Mouse (Mus musculus): ENCODE results near the gene Aqr.

Gene Aqr

DNA sequence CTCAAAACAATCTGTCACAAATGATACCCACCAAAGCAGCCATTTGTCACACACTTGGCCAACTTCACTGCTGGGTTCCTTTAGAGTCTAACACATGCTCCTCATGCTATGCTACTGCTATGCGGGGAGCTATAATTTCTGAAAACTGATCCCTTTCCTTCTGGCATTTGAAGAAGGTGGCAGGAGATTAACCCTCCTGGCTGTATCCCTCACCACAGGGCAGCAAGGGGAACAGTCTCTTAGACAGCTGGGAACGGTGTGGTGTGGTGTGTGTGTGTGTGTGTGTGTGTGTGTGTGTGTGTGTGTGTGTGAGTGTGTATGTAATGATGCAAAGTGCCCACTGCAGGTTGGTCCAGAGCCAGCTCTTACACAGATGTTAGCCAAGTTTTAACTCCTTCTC is 51.0 kb downstream of the Aqr start:
- DNase-seq (ENCODE audit: low spot score) = no peak

DNA sequence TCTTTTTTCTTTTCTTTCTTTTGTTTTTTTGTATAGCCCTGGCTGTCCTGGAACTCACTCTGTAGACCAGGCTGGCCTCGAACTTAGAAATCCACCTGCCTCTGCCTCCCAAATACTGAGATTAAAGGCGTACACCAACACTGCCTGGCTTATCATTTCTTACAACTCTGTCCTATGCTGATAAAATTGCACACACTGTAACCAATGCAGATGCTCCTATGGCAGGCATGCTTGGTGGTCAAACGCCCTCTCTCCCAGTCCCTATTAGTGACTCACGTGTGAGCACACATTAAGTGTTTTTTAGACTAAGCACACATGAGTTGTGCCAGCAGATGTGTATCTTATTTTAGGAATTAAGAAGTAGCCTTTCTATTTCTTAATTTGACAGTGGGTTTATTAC is 53.5 kb downstream of the Aqr start:
- DNase-seq (ENCODE audit: low spot score) = no peak

DNA sequence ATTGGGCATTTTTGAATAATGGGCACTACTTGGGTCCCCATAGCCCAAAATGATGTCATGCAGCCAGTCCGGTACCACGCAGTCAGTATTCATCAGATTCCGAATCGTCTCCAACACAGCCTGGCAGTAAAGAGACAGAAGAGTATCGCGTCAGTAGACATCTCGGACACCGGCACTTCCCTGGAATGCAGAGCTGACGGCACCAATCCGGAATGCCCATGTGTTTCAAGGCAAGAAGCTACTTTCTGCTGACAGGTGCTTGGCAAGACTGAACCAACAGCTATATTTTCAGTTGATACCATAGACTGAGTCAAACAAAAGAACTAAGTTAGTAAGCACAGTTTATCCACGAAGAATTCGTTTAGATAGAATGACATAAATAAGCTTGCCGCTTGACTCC is 56.2 kb downstream of the Aqr start:
- DNase-seq (ENCODE audit: low spot score) = no peak

DNA sequence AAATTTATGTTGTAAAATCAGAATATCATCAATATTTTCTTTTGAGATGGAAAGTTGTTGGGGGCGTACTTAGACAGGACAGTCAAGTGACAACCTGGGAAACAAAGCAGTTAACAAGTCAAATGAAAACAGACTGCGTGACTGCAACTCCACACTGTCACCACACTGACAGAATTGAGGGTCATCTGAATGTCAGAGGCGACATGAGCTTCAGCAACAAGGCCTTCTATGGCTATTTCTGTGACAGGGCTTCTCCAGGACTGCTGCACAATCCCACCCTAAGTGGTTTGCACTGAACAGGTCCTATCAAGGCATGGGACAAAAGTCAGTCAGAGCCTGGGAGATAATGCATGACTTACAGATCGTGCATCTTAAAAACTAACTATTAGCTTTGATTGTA is 63.5 kb downstream of the Aqr start:
- DNase-seq (ENCODE audit: low spot score) = no peak

DNA sequence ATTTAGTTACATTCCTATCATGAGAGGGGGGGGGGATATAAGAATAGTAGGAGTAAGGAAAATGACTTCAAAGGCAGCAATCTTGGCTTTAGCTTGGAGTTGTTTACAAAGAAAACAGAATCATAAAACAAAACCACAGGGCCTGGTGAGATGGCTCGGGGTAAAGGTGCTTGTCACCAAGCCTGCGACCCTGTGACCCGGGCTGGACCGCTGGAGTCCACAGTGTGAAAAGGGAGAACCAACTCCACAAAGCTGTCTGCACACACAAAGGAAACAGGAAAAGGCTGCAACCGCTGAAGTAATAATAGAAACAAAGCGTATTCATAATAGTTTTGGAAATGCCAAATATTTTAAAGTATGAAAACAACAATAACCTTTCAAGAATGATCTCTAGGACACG is 67.4 kb downstream of the Aqr start:
- DNase-seq (ENCODE audit: low spot score) = no peak

DNA sequence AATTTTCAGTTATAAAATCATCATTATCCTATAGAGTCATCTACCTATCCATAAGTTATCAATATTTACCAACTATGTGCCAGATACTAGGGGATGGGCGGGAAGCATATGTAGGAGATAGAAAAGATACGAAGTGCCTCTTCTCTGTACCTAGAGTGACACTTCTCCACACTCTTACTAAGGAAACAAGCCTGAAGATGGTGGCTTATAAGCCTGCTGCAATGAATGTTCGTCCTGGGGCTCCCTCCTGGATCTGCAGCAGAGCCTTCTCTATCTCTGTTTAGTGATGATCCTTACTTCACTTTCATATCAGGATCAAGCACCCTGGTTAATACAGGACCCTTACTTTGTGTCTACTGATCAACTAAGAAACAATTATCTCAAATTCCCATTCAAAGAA is 69.2 kb downstream of the Aqr start:
- DNase-seq (ENCODE audit: low spot score) = no peak

DNA sequence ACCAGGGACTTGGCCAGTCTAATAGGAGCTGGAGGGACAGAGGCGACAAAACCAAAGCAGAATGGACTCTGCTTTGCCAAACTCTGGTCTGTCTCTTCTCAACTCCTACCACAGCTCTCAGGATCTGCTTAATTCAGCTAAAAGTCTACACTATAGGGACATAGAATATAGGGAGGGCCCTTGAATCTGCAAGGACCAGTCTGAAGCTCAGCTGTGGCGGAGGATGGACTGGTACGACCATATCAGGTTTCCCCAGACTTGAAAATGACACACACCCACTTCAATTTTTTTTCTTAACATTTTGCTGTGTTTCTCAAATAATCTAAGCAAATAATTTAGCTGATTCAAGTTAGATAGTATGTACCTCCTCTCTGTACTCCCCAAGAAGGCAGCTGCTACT is 69.6 kb downstream of the Aqr start:
- DNase-seq (ENCODE audit: low spot score) = no peak

DNA sequence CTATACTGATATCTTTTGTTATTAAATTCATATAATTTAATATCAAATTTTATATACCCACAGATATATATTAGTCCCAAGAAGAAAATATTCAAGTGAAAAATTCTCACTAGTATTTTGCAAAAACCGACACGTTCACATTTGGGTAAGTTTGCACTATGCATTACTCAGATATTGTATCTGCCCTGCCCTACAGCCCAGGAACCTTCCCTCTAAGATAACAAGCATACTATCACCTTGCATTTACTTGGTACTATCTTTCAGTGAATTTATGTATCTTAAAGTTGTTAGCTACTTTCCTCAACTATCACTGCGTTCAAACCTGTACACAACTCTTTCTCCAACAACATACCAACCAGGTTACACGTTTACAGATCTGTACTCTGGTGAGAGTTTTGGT is 71.3 kb downstream of the Aqr start:
- DNase-seq (ENCODE audit: low spot score) = no peak

DNA sequence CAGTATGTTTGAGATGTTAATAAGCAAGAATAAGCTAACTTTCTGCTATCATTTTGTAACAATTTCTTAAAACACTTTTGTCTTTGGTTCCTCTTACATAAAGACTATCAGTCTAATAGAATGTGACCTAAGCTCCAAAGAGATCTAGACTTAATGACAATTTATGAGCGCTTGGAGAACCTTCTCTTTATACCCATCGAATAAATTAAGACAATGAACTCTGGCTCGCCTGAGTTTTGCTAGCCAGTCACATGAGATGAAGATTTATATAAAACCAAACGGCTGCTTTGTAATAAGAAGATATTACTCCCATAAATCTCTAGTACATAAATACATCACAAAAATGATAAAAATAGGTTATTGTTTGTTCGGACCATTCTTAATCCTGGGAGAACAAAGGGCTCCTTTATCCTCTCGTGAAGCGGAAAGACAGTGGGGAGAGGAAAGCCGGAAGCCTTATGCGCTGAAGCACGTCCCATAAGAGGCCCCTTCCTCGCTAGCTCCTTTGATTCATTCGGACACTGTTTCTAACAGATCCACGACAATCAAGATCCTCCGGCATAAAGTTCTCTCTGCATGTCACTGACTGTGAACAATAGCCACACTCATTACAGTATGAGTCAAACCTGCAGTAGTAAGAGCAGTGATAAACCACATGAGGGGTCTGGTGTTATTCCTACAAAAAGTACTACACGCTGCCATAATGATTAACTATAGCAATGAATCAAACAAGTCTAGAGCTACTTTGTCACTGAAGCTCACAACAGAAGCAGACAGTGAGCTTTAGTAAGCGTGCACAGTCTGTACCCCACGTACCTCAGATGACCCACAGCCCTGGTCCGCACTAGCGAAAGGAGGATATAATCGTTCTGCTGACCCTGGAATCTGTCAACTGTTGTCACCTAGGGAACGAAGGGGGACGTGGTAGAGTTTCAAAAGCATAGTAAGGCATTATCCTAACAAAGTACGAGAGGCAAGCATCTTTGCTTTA is 79.2 kb downstream of the Aqr start:
- peak; percentile 36 for DNase-seq (ENCODE audit: low spot score)

DNA sequence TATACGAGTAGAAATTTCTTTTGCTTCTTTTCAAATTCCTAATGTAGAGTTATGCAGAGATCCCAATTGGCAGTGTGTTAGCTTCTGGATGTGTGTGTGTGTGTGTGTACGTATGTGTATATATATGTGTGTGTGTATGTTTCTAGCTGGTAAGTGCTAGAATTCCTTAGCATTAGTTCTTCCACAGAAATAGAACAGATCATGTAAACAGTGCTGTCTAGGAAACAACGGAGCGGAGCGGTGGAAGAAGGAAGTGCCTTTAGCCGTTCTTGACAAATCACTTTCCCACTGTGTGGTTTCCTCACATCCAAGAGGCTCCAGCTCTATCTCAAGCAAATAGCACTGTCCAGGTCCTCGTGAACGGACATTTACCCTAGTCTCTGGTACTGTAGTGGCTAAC is 80.4 kb downstream of the Aqr start:
- no peak for DNase-seq (ENCODE audit: low spot score)

DNA sequence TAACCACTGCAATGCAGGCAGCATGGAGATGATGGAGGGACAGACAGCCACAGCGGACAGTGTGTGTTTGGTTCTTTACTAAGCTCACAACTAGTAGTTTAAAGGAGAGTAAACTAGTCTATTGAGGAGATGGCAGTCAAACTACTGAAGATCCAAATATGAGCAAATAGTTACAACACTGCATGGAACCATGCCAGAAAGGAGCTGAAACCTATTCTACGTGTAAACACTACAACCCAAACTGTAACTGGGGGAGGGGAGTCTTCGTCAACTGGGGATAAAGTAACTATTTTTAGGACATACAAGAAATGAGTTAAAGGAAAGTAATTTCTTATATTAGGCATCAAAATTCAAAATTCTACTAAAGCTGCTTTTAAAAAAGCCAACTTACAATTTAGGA is 84.4 kb downstream of the Aqr start:
- no peak for DNase-seq (ENCODE audit: low spot score)

DNA sequence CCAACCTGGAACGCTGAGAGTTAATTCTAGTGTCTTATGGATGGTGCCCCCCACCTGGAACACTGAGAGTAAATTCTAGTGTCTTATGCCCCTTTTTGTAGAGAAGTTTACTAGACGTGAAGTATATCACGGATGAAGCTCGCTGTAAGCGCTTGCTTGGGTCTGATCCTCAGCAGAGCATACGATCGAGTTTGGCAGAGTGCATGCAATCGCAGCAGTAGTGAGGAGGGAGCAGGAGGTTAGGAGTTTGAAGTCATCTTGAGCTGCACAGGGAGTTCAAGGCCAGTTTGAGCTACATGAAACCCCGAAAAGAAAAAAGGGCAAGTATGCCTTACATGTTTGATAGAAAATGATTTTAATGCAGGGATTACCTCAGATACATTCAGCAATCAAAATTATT is 86.0 kb downstream of the Aqr start:
- no peak for DNase-seq (ENCODE audit: low spot score)

DNA sequence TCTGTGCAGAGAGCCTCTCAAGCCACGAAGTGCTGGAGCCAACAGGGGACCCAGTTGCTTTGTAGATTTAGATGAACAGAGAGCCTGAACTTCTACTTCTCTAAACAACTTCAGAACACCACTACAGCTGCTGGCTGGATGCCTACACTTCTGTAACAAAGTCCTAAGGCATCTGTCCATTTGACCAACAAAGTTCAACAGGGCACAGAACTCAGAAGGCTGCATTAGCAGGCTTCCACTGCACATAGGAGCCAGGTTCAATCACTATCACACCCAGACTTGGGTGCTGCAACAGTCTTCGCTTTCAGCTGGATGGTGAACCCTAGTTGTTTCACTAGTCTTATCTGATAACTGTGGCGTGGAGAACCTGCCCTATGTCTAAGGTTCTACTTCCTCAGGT is 87.0 kb downstream of the Aqr start:
- DNase-seq (ENCODE audit: low spot score) = no peak

DNA sequence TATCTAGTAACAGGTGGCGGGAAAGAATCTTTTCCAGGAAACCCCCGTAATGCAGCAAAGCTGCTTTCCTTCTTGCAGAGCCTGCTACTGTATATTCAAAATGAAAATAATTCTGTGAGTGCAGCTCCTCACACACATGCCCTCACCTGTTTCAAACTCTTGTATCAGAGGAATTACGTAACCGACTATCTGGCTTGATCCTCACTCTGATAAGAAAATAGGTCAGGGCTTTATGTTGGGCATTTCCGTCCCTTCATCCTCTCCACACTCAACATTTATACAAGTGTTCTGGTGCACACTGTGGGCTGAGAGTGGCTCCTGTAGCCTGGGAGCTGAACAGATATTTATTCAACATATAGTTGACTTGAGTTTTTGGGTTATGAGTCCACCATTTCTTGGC is 87.7 kb downstream of the Aqr start:
- no peak for DNase-seq (ENCODE audit: low spot score)

DNA sequence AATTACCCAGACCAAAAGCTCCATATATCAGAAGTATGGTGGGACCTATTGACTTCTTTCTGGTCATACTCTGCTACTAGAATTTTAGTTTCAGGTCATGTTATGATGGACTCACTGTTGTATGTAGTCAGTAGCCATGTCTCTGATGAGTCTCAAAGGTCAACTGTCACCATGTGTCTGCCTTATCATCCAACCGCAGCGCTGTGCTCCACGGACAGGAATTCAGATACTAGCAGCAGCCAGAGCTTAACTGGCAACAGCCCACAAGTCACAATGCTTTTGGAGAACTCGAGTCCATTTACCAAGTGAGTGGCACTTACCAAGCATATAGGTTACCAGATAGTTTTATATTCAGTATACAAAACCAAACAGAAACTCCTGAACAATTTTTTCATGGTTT is 89.2 kb downstream of the Aqr start:
- DNase-seq (ENCODE audit: low spot score) = no peak

DNA sequence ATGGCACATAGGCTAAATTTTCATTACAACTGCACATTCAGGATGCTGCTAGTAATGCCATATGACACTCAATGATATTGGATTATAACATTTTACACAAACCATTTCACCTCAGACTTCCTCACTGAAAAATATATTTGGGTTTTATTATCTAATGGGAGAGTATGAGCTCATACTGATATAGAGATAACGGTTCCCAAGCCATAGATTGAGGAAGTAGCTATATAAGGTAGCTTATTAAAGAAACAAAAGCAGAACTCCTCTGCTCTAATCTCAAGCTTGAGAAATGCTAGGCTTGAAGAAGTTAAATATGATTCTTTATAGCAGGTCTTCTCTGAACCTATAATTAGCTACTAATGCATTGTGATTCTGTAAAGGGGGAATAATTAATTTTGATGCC is 90.3 kb downstream of the Aqr start:
- DNase-seq (ENCODE audit: low spot score) = no peak

DNA sequence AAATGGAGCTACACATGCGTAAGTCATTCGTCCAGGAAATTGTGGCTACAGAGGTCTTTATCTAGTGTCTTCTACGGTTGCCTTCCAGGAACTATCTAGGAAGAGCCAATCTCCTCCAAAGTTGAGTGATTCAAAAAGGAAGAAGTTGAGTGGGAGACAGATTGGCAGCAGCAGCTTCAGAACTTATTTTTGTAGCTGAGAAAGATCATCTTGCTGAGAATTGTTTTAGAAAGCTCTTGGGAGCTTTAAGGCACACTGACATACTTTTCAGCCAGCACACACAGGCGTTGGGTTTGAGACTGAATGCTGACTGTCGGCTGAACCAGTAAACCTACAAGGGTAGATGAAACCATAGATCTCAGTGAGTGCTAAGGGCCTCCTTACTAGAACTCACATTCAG is 91.5 kb downstream of the Aqr start:
- no peak for DNase-seq (ENCODE audit: low spot score)

DNA sequence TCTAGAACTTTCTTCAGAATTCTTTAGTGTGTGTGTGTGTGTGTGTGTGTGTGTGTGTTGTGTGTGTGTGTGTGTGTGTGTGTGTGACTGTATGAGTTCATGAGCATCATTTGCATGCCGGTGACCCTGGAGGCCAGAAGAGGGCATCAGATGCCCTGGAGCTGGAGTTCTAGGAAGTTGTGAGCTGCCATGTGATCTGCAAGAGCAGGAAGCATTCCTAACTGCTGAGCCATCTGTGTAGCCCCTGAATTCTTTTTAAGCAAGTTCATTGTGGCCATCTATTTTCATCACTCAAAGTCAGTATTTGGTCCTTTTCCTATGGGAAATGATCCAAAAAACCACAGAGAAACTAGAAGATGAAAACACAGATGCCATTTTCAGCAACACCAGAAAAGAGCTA is 92.1 kb downstream of the Aqr start:
- no peak for DNase-seq (ENCODE audit: low spot score)

DNA sequence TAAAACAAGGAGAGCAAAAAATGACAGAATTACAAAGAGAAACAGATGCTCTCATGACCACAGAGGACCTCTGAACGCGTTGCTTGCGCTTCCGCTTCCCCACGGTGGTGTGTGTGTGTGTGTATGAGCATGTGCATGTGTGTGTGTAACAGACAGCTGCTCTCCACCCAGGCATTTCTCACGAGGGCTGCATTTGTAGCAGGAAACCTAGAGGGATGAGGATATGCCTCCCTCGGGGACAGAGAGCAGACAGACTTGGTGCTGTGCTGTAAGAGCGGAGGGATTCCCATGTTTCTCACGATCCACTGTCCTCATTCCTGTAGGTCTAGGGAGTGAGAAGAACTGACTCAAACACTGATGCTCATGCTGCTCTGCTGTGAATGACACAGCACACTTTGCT is 93.2 kb downstream of the Aqr start:
- DNase-seq (ENCODE audit: low spot score) = no peak

DNA sequence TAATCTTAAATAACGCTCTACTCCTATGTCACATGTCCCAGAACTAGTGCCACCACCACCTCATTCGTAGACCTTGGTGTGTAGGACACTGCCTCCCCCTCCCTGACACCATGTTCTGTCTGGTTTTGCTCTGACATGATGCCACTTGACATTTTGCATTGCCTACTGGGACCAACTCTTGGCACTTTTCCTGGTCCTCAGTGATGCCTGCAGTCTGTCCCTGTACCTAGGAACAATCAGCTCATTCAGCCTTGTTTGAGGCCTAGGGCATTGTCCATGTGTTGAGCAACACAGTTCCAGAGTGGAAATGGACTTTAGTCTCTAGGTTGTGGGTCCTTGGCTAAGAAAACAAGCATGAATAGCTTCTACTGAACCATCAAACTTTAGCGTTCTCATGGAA is 97.0 kb downstream of the Aqr start:
- no peak for DNase-seq (ENCODE audit: low spot score)

DNA sequence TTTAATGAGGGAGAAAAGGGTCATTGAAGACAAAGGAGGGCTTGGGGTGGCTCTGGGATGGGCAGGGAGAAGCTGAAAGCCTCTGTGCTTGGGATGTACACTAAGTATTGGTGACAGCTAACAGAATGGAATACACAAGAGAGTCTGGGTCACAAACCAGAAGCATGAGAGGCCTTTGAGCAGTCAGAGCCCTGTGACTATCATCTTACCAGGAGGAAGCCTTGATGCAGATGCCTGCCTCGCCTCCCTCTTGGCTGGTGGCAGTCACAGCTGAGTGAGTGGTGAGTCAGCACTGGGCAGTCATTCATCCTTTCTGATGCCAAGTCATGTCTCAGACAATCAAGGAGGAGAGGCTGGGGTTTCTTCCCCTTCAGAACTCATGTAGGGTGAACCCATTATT is 99.6 kb downstream of the Aqr start:
- no peak for DNase-seq (ENCODE audit: low spot score)

DNA sequence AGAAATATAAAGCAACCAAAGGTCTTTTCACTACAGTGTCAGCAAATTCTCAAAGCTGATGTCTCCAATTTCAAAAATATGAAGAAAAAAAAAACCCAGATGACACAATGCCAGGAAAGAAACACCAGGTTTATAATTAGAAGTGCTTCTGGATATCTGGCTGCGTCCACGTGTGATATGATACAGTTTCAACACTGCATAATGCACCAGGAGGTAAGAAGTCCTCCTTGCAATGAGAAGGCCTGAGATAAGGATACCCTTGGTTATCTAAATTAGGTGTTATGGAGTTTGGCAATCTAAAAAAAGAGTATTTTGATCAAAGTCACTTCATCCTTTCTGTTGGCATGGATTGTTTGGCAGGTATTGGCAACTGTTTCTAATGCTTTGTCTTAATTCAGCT is 114.9 kb downstream of the Aqr start:
- DNase-seq (ENCODE audit: low spot score) = no peak

DNA sequence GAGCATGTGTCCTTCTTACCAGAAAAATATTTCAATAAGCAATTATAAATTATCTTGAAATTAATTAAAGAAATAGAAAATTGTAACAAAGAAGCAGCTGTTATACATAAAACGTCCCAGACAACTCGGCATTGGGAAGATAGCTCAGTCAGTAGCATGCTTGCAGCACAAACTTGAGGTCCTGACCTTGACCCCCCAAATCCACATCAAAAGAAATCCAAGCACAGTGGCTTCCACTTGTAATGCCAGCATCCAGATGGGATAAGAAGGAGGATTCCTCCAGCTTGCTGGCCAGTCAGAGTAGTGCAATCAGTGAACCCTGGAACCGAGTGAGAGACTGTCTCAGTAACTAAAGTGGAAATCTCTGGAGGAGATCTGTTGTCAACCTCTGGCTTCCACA is 120.6 kb downstream of the Aqr start:
- DNase-seq (ENCODE audit: low spot score) = no peak

DNA sequence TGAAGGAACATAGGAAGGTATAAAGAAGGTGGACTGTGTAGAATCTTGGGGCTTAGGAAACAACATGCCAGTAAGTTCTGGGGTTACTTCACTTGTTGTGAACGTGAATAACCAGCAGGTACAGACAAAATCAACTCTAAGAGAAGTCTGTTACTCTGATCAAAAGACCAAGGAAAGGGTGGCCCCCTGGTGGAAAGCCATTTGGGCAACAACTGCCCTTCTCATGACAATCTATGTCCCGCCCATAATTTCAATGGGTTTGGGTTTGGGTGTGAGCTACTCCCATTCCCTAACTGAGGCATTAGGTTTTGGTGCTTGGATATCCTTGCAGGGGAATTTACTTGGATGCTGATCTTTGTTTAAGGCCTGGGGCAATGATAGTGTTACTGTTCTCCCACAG is 122.8 kb downstream of the Aqr start:
- no peak for DNase-seq (ENCODE audit: low spot score)

Data from embryo, embryonic 10.5 days (tissue).